Comparison of ENCODE assay signal across 10 mouse cellular contexts in genomic region chr16:45413497-45413896, GRCm38 (mm10). TPM values are rescaled to one million over a fixed set of nuclear protein-coding genes. Genes with fewer than 3 reads are reported as not detected.
A peak's percentile ranks its signal among the peaks of the same experiment; 100 is the strongest.
DNase-seq lines count a peak whose midpoint lies in the region; ATAC-seq and TF ChIP-seq lines count a peak whose summit lies in the region.
"Had no signal": no experiment of that assay in that cellular context is flagged by ENCODE, and none has a peak within 500 bp of the region (broad histone marks: within the 10 kb centered on the region; RNA-seq: fewer than 3 reads in every experiment).

No protein-coding gene starts in this region.

- no peaks in the 10 kb centered on the region for H3K36me3 ChIP-seq in kidney, adult 2 months (ENCODE audit: control insufficient read depth, insufficient read depth, low read length)
- no peaks in the 10 kb centered on the region for H3K36me3 ChIP-seq in kidney, embryonic 16.5 days (ENCODE audit: insufficient read depth, low read length)
- H3K36me3 ChIP-seq: liver, embryonic 13.5 days had no signal

- DNase-seq in kidney, adult 2 months, result peak; percentile 44
- peak; percentile 30 to 39 for DNase-seq in B cell, adult 2 months
- DNase-seq in Patski (ENCODE audit: low read depth, low spot score), result no peak
- peak; percentile 67 for DNase-seq in lung, postnatal 36 days
- DNase-seq in adrenal gland, postnatal 25 days, result no peak
- DNase-seq: heart, postnatal 36 days; liver, embryonic 13.5 days had no signal

- H3K4me1 ChIP-seq in kidney, adult 2 months (ENCODE audit: control insufficient read depth, insufficient read depth, low read length), result no peaks in the 10 kb centered on the region
- H3K4me1 ChIP-seq in kidney, embryonic 16.5 days (ENCODE audit: insufficient read depth, low read length), result no peaks in the 10 kb centered on the region
- H3K4me1 ChIP-seq: liver, embryonic 13.5 days had no signal

- no peaks in the 10 kb centered on the region for H3K9me3 ChIP-seq in kidney, embryonic 16.5 days (ENCODE audit: low read length)
- H3K9me3 ChIP-seq: liver, embryonic 13.5 days had no signal

- no peak overlapping the region for H3K9ac ChIP-seq in kidney, embryonic 16.5 days (replicated peaks; ENCODE audit: low read length)
- H3K9ac ChIP-seq: liver, embryonic 13.5 days had no signal

- H3K27ac ChIP-seq in kidney, adult 2 months (ENCODE audit: insufficient read depth, low read depth, low read length), result no peak overlapping the region
- no peak overlapping the region for H3K27ac ChIP-seq in kidney, embryonic 16.5 days (ENCODE audit: low read length)
- H3K27ac ChIP-seq: liver, embryonic 13.5 days had no signal

- ATAC-seq in kidney, embryonic 16.5 days (ENCODE audit: low FRiP score, low TSS enrichment), result no peak
- ATAC-seq in Patski, result no peak
- ATAC-seq in monocyte, adult 5-6 weeks (replicated peaks; ENCODE audit: insufficient number of reproducible peaks, low FRiP score, low TSS enrichment, poor library complexity, severe bottlenecking), result no peak
- ATAC-seq: midbrain, embryonic 16.5 days had no signal

- POLR2A ChIA-PET in Patski (lab: Charles Lee), result no interaction called here

- in situ Hi-C loops in Patski (cut with MboI; ENCODE audit: low pct_unique_long_range_greater_than_20kb), result no loop called here

- TF ChIP-seq CTCF in kidney, adult 2 months (conservative IDR thresholded peaks at IDR 0.05; ENCODE audit: insufficient read depth, insufficient read length, low read depth, low read length), result no peak
- peak; percentile 30 for TF ChIP-seq CTCF in Patski (IDR thresholded peaks at IDR 0.05)

- no peak overlapping the region for H3K4me2 ChIP-seq in kidney, embryonic 16.5 days (replicated peaks; ENCODE audit: low read depth, low read length)
- H3K4me2 ChIP-seq: liver, embryonic 13.5 days had no signal

- CTCF ChIA-PET in Patski (lab: Charles Lee), result no interaction called here

- no peaks in the 10 kb centered on the region for H3K27me3 ChIP-seq in kidney, adult 2 months (replicated peaks; ENCODE audit: control insufficient read depth, insufficient read depth, low read length)
- no peaks in the 10 kb centered on the region for H3K27me3 ChIP-seq in kidney, embryonic 16.5 days (ENCODE audit: insufficient read depth, low read length)
- H3K27me3 ChIP-seq in Patski, result peaks cover 3% of the 10 kb centered on the region

- TF ChIP-seq POLR2A in kidney, adult 2 months (IDR thresholded peaks at IDR 0.05; ENCODE audit: low read depth, low read length), result no peak

- H3K4me3 ChIP-seq in kidney, adult 2 months (ENCODE audit: insufficient read depth, low read depth, low read length), result no peak overlapping the region
- H3K4me3 ChIP-seq in kidney, embryonic 16.5 days (ENCODE audit: low read length), result no peak overlapping the region
- H3K4me3 ChIP-seq: liver, embryonic 13.5 days had no signal

RNA-seq across cellular contexts. Expression of gene Cd200, which starts 4.6 kb away (rescaled TPM):
- 54.5 and 72.9 TPM in 2 replicates for polyA plus RNA-seq in kidney, adult 2 months (2012; rRNA removed)
- polyA plus RNA-seq in kidney, embryonic 16.5 days (2015; fragmentation: Nextera tagmentation; extraction: Ambion mirVana), result 37.2 and 40.1 TPM in 2 replicates
- polyA plus RNA-seq in Patski (2021), result 0.47 TPM
- total RNA-seq in adrenal gland, postnatal 25 days (2021), result 40.1 and 54.1 TPM in 2 replicates
- total RNA-seq in monocyte, adult 5-6 weeks (2017), result 0.86 to 7.4 TPM (median 2.3 TPM) in 3 replicates

Comparison
In these comparisons a context has a peak if more than half of its experiments do, and no peak if none do; other contexts are left out.
1. DNase-seq: peak in kidney, adult 2 months (single experiment), B cell, adult 2 months (2 of 2) and lung, postnatal 36 days (single experiment); none in Patski (single experiment) and adrenal gland, postnatal 25 days (single experiment).
2. RNA of gene Cd200, which starts 4.6 kb away (polyA plus RNA-seq): 54.5 to 72.9 TPM in kidney, adult 2 months and 37.2 to 40.1 TPM in kidney, embryonic 16.5 days; 0.47 TPM in Patski (single experiment); every median in the first group is over 10 times any median in the second.